24 mouse cellular contexts compared by ENCODE assay signal in genomic region chr1:34761870-34762269, GRCm38 (mm10).
DNase-seq lines count a peak whose midpoint lies in the region; ATAC-seq and TF ChIP-seq lines count a peak whose summit lies in the region.
"Had no signal": no experiment of that assay in that cellular context is flagged by ENCODE, and none has a peak within 500 bp of the region (broad histone marks: within the 10 kb centered on the region; RNA-seq: fewer than 3 reads in every experiment).

No protein-coding gene starts in this region.

- peak; percentile 5 for DNase-seq in R1 (ENCODE audit: low read depth, low spot score)
- peak; percentile 9 for DNase-seq in ZHBTc4 (ENCODE audit: low read depth, low spot score)
- peak; percentile 18 for DNase-seq in stomach, postnatal 0 days (ENCODE audit: low spot score)
- DNase-seq in frontal cortex, postnatal 14 days (ENCODE audit: low spot score in 2 of 2) = no peak
- DNase-seq: adrenal gland, adult 2 months; adrenal gland, postnatal 10 days; adrenal gland, postnatal 25 days; cerebellum, adult 11 months; cerebellum, adult 18-20 months; cerebellum, adult 8-10 months; cerebellum, adult 9-11 months; cerebellum, postnatal 14 days; cerebellum, postnatal 36 days; embryo, embryonic 11 days had no signal

- H3K27me3 ChIP-seq in intestine, embryonic 16.5 days (replicated peaks; ENCODE audit: control insufficient read depth, insufficient read depth, low read length) = no peaks in the 10 kb centered on the region
- no peaks in the 10 kb centered on the region for H3K27me3 ChIP-seq in intestine, embryonic 15.5 days (replicated peaks)
- no peaks in the 10 kb centered on the region for H3K27me3 ChIP-seq in stomach, postnatal 0 days (ENCODE audit: control insufficient read depth, insufficient read depth, low read length)
- no peaks in the 10 kb centered on the region for H3K27me3 ChIP-seq in kidney, embryonic 15.5 days
- H3K27me3 ChIP-seq: embryonic facial prominence, embryonic 13.5 days; embryonic facial prominence, embryonic 15.5 days; forebrain, embryonic 12.5 days had no signal

- no peak for TF ChIP-seq EP300 in stomach, postnatal 0 days (optimal IDR thresholded peaks at IDR 0.05)

- no peaks in the 10 kb centered on the region for H3K36me3 ChIP-seq in intestine, embryonic 16.5 days (ENCODE audit: control insufficient read depth, insufficient read depth, low read length)
- H3K36me3 ChIP-seq in intestine, embryonic 15.5 days = no peaks in the 10 kb centered on the region
- H3K36me3 ChIP-seq in stomach, postnatal 0 days (ENCODE audit: control insufficient read depth, insufficient read depth, low read length) = no peaks in the 10 kb centered on the region
- no peaks in the 10 kb centered on the region for H3K36me3 ChIP-seq in kidney, embryonic 15.5 days
- H3K36me3 ChIP-seq: embryonic facial prominence, embryonic 13.5 days; embryonic facial prominence, embryonic 15.5 days; forebrain, embryonic 10.5 days; forebrain, embryonic 12.5 days had no signal

- H3K4me1 ChIP-seq in intestine, embryonic 16.5 days (ENCODE audit: control insufficient read depth, insufficient read depth, low read length) = no peaks in the 10 kb centered on the region
- H3K4me1 ChIP-seq in intestine, embryonic 15.5 days (replicated peaks) = 0 out of 2 replicates have a peak, but pooled peaks cover 2% of the 10 kb centered on the region
- no peaks in the 10 kb centered on the region for H3K4me1 ChIP-seq in stomach, postnatal 0 days (replicated peaks; ENCODE audit: control insufficient read depth, insufficient read depth)
- H3K4me1 ChIP-seq in kidney, embryonic 15.5 days = no peaks in the 10 kb centered on the region
- H3K4me1 ChIP-seq: embryonic facial prominence, embryonic 13.5 days; embryonic facial prominence, embryonic 15.5 days; forebrain, embryonic 10.5 days; forebrain, embryonic 12.5 days had no signal

- H3K9me3 ChIP-seq in intestine, embryonic 16.5 days (ENCODE audit: control insufficient read depth, low read length) = no peaks in the 10 kb centered on the region
- no peaks in the 10 kb centered on the region for H3K9me3 ChIP-seq in intestine, embryonic 15.5 days
- no peaks in the 10 kb centered on the region for H3K9me3 ChIP-seq in stomach, postnatal 0 days (ENCODE audit: control insufficient read depth, low read length)
- H3K9me3 ChIP-seq in kidney, embryonic 15.5 days (replicated peaks) = no peaks in the 10 kb centered on the region
- H3K9me3 ChIP-seq: embryonic facial prominence, embryonic 13.5 days; embryonic facial prominence, embryonic 15.5 days; forebrain, embryonic 10.5 days; forebrain, embryonic 12.5 days had no signal

- 88% methylated on average over 5 of the region's 5 CpGs for WGBS in intestine, embryonic 16.5 days
- 90% methylated on average over 5 of the region's 5 CpGs for WGBS in intestine, embryonic 15.5 days
- 78% methylated on average over 5 of the region's 5 CpGs for WGBS in stomach, postnatal 0 days
- WGBS in kidney, embryonic 15.5 days = 89% methylated on average over 5 of the region's 5 CpGs

- TF ChIP-seq CTCF in stomach, postnatal 0 days (IDR thresholded peaks at IDR 0.05; ENCODE audit: low read depth) = no peak

- ATAC-seq in intestine, embryonic 16.5 days = peak; percentile 46
- ATAC-seq in intestine, embryonic 15.5 days = no peak
- ATAC-seq in stomach, postnatal 0 days (ENCODE audit: low FRiP score, low TSS enrichment) = peak; percentile 77
- ATAC-seq in kidney, embryonic 15.5 days (replicated peaks; ENCODE audit: low FRiP score) = no peak
- ATAC-seq: forebrain, embryonic 14.5 days; forebrain, embryonic 16.5 days had no signal

- H3K9ac ChIP-seq in intestine, embryonic 16.5 days (ENCODE audit: low read depth, low read length) = no peak overlapping the region
- no peak overlapping the region for H3K9ac ChIP-seq in intestine, embryonic 15.5 days
- H3K9ac ChIP-seq in stomach, postnatal 0 days (ENCODE audit: low read length) = no peak overlapping the region
- no peak overlapping the region for H3K9ac ChIP-seq in kidney, embryonic 15.5 days
- H3K9ac ChIP-seq: embryonic facial prominence, embryonic 13.5 days; embryonic facial prominence, embryonic 15.5 days; forebrain, embryonic 12.5 days had no signal

- no peak overlapping the region for H3K27ac ChIP-seq in intestine, embryonic 16.5 days (ENCODE audit: low read length)
- no peak overlapping the region for H3K27ac ChIP-seq in intestine, embryonic 15.5 days
- H3K27ac ChIP-seq in stomach, postnatal 0 days (replicated peaks) = no peak overlapping the region
- no peak overlapping the region for H3K27ac ChIP-seq in kidney, embryonic 15.5 days
- H3K27ac ChIP-seq: embryonic facial prominence, embryonic 13.5 days; embryonic facial prominence, embryonic 15.5 days; forebrain, embryonic 10.5 days; forebrain, embryonic 12.5 days had no signal

- H3K4me3 ChIP-seq in intestine, embryonic 16.5 days (ENCODE audit: low read length) = no peak overlapping the region
- no peak overlapping the region for H3K4me3 ChIP-seq in intestine, embryonic 15.5 days (replicated peaks)
- no peak overlapping the region for H3K4me3 ChIP-seq in stomach, postnatal 0 days (ENCODE audit: low read depth, low read length)
- no peak overlapping the region for H3K4me3 ChIP-seq in kidney, embryonic 15.5 days (replicated peaks)
- H3K4me3 ChIP-seq: embryonic facial prominence, embryonic 13.5 days; embryonic facial prominence, embryonic 15.5 days; erythroblast, embryonic 14.5 days; forebrain, embryonic 10.5 days; forebrain, embryonic 12.5 days had no signal

- no peak overlapping the region for H3K4me2 ChIP-seq in intestine, embryonic 16.5 days (ENCODE audit: low read depth, low read length)
- H3K4me2 ChIP-seq in intestine, embryonic 15.5 days (replicated peaks) = no peak overlapping the region
- H3K4me2 ChIP-seq in stomach, postnatal 0 days (replicated peaks; ENCODE audit: low read depth) = no peak overlapping the region
- H3K4me2 ChIP-seq in kidney, embryonic 15.5 days = no peak overlapping the region
- H3K4me2 ChIP-seq: embryonic facial prominence, embryonic 13.5 days; embryonic facial prominence, embryonic 15.5 days; forebrain, embryonic 12.5 days had no signal

Comparison
In these comparisons a context has a peak if more than half of its experiments do, and no peak if none do; other contexts are left out.
1. ATAC-seq: peak in intestine, embryonic 16.5 days (single experiment) and stomach, postnatal 0 days (single experiment); none in intestine, embryonic 15.5 days (single experiment) and kidney, embryonic 15.5 days (single experiment).
2. DNase-seq: peak in R1 (single experiment), ZHBTc4 (single experiment) and stomach, postnatal 0 days (single experiment); none in frontal cortex, postnatal 14 days (0 of 2).